Mouse (Mus musculus) small intestine, adult 2 months (tissue): Measurements from ENCODE around the gene Arl1. TPM values are rescaled to one million over a fixed set of nuclear protein-coding genes. Genes with fewer than 3 reads are reported as not detected.
"Not testable (repeated sequence)": the region's sequence is repeated elsewhere in the genome, so short reads cannot be mapped to it uniquely, and the experiment has no call there.

ENCODE experiments used
- H3K27ac ChIP-seq: fragments of 200-500 bp; 2 replicates; pipeline ENCODE4 v1.5.1; 2012; ENCODE audit warnings: low read depth, low read length, control low read depth, inconsistent platforms; ENCODE audit not compliant: insufficient read depth
- H3K27me3 ChIP-seq: fragments of 200-500 bp; 2 replicates; pipeline ENCODE4 v1.6.1; 2012; ENCODE audit warnings: mild to moderate bottlenecking, moderate library complexity, low read length, inconsistent platforms; ENCODE audit not compliant: control insufficient read depth, insufficient read depth
- H3K36me3 ChIP-seq: fragments of 200-500 bp; 2 replicates; pipeline ENCODE4 v1.6.1; 2012; ENCODE audit warnings: mild to moderate bottlenecking, low read length, control low read depth, inconsistent platforms; ENCODE audit not compliant: control insufficient read depth, insufficient read depth
- H3K4me1 ChIP-seq: fragments of 200-500 bp; 2 replicates; pipeline ENCODE4 v1.6.1; 2012; ENCODE audit warnings: low read length, inconsistent platforms, mixed read lengths; ENCODE audit not compliant: control insufficient read depth, insufficient read depth, insufficient read length
- H3K4me3 ChIP-seq: fragments of 200-500 bp; 2 replicates; pipeline ENCODE4 v1.5.1; 2012; ENCODE audit warnings: low read depth, mild to moderate bottlenecking, control low read depth, inconsistent platforms, low read length, moderate library complexity
- CTCF ChIP-seq: fragments of 200-500 bp; IDR thresholded peaks from 2 replicates; pipeline ENCODE4 v1.5.1; 2012; ENCODE audit warnings: low read depth, mild to moderate bottlenecking, control low read depth, inconsistent platforms, low read length, moderate library complexity, mixed read lengths; ENCODE audit not compliant: insufficient replicate concordance, insufficient read length; ENCODE audit errors: extremely low read depth
- POLR2A ChIP-seq: fragments of 200-500 bp; IDR thresholded peaks from 2 replicates; pipeline ENCODE4 v1.6.1; 2012; ENCODE audit warnings: low read depth, mild to moderate bottlenecking, control low read depth, inconsistent platforms, low read length, moderate library complexity
- WGBS: fragments of 180-500 bp; shearing (Covaris S2); methylation state at CpG from one replicate; pipeline ENCODE4 v1.1.7; 2018; 5-methylcytosine and 5-hydroxymethylcytosine counted together
- polyA plus RNA-seq: library from polyadenylated mRNA; depleted of rRNA; stranded (reverse); fragments of >200 nt; gene quantifications from 2 replicates; pipeline ENCODE4 v1.2.3, GENCODE M21; 2012

The Arl1 gene
- polyA plus RNA-seq, 1 experiment: 9.5 TPM

GRCm38 (mm10) chr10:88765431-88766142 lies 34.9 kb downstream of the Arl1 start:
- no peaks in the 10 kb centered on the region for H3K27me3 ChIP-seq
- 83% methylated on average over 15 of the region's 15 CpGs for WGBS
- H3K4me1 ChIP-seq: no peaks in the 10 kb centered on the region
- no peak overlapping the region for H3K27ac ChIP-seq
- TF ChIP-seq CTCF: no peak
- TF ChIP-seq POLR2A: no peak
- no peak overlapping the region for H3K4me3 ChIP-seq
- H3K36me3 ChIP-seq: peaks cover 51% of the 10 kb centered on the region

- H3K27me3 ChIP-seq: no peaks in the 10 kb centered on the region
- 87% methylated on average over 5 of the region's 5 CpGs for WGBS
- H3K4me1 ChIP-seq: no peaks in the 10 kb centered on the region
- no peak overlapping the region for H3K4me3 ChIP-seq
- no peak for TF ChIP-seq CTCF
- no peak for TF ChIP-seq POLR2A
- H3K27ac ChIP-seq: no peak overlapping the region
- peaks cover 48% of the 10 kb centered on the region for H3K36me3 ChIP-seq
Observed at GRCm38 (mm10) chr10:88768961-88769360, 38.3 kb downstream of the Arl1 start.

GRCm38 (mm10) chr10:88769676-88770075 lies 39.0 kb downstream of the Arl1 start:
- no peak overlapping the region for H3K27ac ChIP-seq
- WGBS: 95% methylated on average over 7 of the region's 7 CpGs
- TF ChIP-seq POLR2A (no peak), CTCF (no peak)
- H3K4me3 ChIP-seq: no peak overlapping the region
- peaks cover 46% of the 10 kb centered on the region for H3K36me3 ChIP-seq
- H3K27me3 ChIP-seq: no peaks in the 10 kb centered on the region
- H3K4me1 ChIP-seq: no peaks in the 10 kb centered on the region

GRCm38 (mm10) chr10:88772965-88773364 lies 42.3 kb downstream of the Arl1 start:
- not testable (repeated sequence) for H3K27me3 ChIP-seq, H3K27ac ChIP-seq, H3K4me1 ChIP-seq, H3K4me3 ChIP-seq
- 84% methylated on average over 5 of the region's 5 CpGs for WGBS
- H3K36me3 ChIP-seq: peaks cover 39% of the 10 kb centered on the region

- Histone ChIP-seq H3K4me1 (no peaks in the 10 kb centered on the region), H3K27me3 (no peaks in the 10 kb centered on the region), H3K4me3 (no peak overlapping the region), H3K27ac (no peak overlapping the region), H3K36me3 (peaks cover 21% of the 10 kb centered on the region)
- TF ChIP-seq POLR2A: no peak
- no peak for TF ChIP-seq CTCF
- WGBS: 86% methylated on average over 6 of the region's 6 CpGs
Observed at GRCm38 (mm10) chr10:88776206-88776605, 45.5 kb downstream of the Arl1 start.

- no peaks in the 10 kb centered on the region for H3K27me3 ChIP-seq
- TF ChIP-seq POLR2A (no peak), CTCF (no peak)
- H3K36me3 ChIP-seq: peaks cover 13% of the 10 kb centered on the region
- 82% methylated on average over 4 of the region's 4 CpGs for WGBS
- no peak overlapping the region for H3K4me3 ChIP-seq
- H3K27ac ChIP-seq: no peak overlapping the region
- no peaks in the 10 kb centered on the region for H3K4me1 ChIP-seq
Observed at GRCm38 (mm10) chr10:88780716-88781115, 50.1 kb downstream of the Arl1 start.

GRCm38 (mm10) chr10:88783135-88783534 lies 52.5 kb downstream of the Arl1 start:
- not testable (repeated sequence) for H3K4me3 ChIP-seq, H3K27ac ChIP-seq, H3K27me3 ChIP-seq, H3K4me1 ChIP-seq
- peaks cover 13% of the 10 kb centered on the region for H3K36me3 ChIP-seq
- 89% methylated on average over 2 of the region's 2 CpGs for WGBS

GRCm38 (mm10) chr10:88783941-88784340 lies 53.3 kb downstream of the Arl1 start:
- peaks cover 16% of the 10 kb centered on the region for H3K36me3 ChIP-seq
- no peaks in the 10 kb centered on the region for H3K27me3 ChIP-seq
- no peak for TF ChIP-seq POLR2A
- 89% methylated on average over 5 of the region's 5 CpGs for WGBS
- no peak overlapping the region for H3K27ac ChIP-seq
- no peaks in the 10 kb centered on the region for H3K4me1 ChIP-seq
- H3K4me3 ChIP-seq: no peak overlapping the region
